Mouse (Mus musculus) adipose tissue, adult 10 weeks (tissue): ENCODE data around the gene Serinc3. TPM values are rescaled to one million over a fixed set of nuclear protein-coding genes. Genes with fewer than 3 reads are reported as not detected.

Experiments used
- polyA plus RNA-seq: library from polyadenylated mRNA; stranded (reverse); fragments of 350-450 nt; fragmentation: Illumina TruSeq; extraction: RNeasy Lipid Tissue Mini Kit (QIAGEN cat#74804); gene quantifications from one replicate; pipeline ENCODE4 v1.2.3, GENCODE M21; 2014; ENCODE audit warnings: low read depth, low replicate concordance

Gene Serinc3
- polyA plus RNA-seq: 547 TPM

GRCm38 (mm10) chr2:163644575-163645385, at the start of gene Serinc3:
Serinc3 (minus strand) TSS chr2:163645131.

GRCm38 (mm10) chr2:163657975-163658886, 13.3 kb upstream of the Serinc3 start, which contains the start of gene Pkig:
Pkig (plus strand) TSS chr2:163658386.

GRCm38 (mm10) chr2:163602101-163602971, 42.6 kb downstream of the Serinc3 start, which contains the start of gene Ttpal:
Ttpal (plus strand) TSS chr2:163602314.

Other genes starting within 250 kb of the Serinc3 start
- gene Jph2, start 247.1 kb downstream of the Serinc3 start, polyA plus RNA-seq: 4.1 TPM
- gene Oser1, start 220.4 kb downstream of the Serinc3 start, polyA plus RNA-seq: 48.4 TPM
- gene Gdap1l1, start 206.7 kb downstream of the Serinc3 start, polyA plus RNA-seq: 1.4 TPM
- gene Fitm2, start 172.5 kb downstream of the Serinc3 start, polyA plus RNA-seq: 44.0 TPM
- not detected for gene R3hdml, start 152.8 kb downstream of the Serinc3 start, polyA plus RNA-seq
- gene Hnf4a, start 138.3 kb downstream of the Serinc3 start, polyA plus RNA-seq: 5.8 TPM
- gene Ttpal, start 42.8 kb downstream of the Serinc3 start, polyA plus RNA-seq: 14.7 TPM
- 65.9 TPM for gene Pkig, start 13.3 kb upstream of the Serinc3 start, polyA plus RNA-seq
- 3.2 TPM for gene Ada, start 105.1 kb upstream of the Serinc3 start, polyA plus RNA-seq
- 9.1 TPM for gene Ccn5, start 175.7 kb upstream of the Serinc3 start, polyA plus RNA-seq
- not detected for gene Kcnk15, start 208.5 kb upstream of the Serinc3 start, polyA plus RNA-seq